Mouse (Mus musculus) C2C12 (cell line): ENCODE measurements around the gene Lrr1. TPM values are rescaled to one million over a fixed set of nuclear protein-coding genes. Genes with fewer than 3 reads are reported as not detected.

Experiments
- H3K27me3 ChIP-seq: one replicate; pipeline ENCODE4 v1.6.1; 2011; ENCODE audit not compliant: control insufficient read depth, insufficient read depth, insufficient read length
- H3K36me3 ChIP-seq: one replicate; pipeline ENCODE4 v1.6.1; 2011; ENCODE audit not compliant: control insufficient read depth, insufficient read depth
- H3K4me3 ChIP-seq: one replicate; pipeline ENCODE4 v1.5.1; 2011; ENCODE audit warnings: mild to moderate bottlenecking, control low read depth; ENCODE audit not compliant: poor library complexity, insufficient read depth, severe bottlenecking
- H3K79me2 ChIP-seq: one replicate; pipeline ENCODE4 v1.6.1; 2011; ENCODE audit not compliant: control insufficient read depth, insufficient read depth
- H3K79me3 ChIP-seq: one replicate; pipeline ENCODE4 v1.6.1; 2011; ENCODE audit warnings: low read depth, control low read depth
- H3ac ChIP-seq: one replicate; pipeline ENCODE3; 2011; ENCODE audit warnings: low read depth; ENCODE audit not compliant: control insufficient read depth, insufficient read length
- CEBPB ChIP-seq: IDR thresholded peaks from one replicate; pipeline ENCODE4 v1.6.1; 2011; ENCODE audit warnings: low read depth, mild to moderate bottlenecking, control low read depth, moderate library complexity
- CTCF ChIP-seq: IDR thresholded peaks from one replicate; pipeline ENCODE4 v1.5.1; 2011; ENCODE audit not compliant: control insufficient read depth, insufficient read depth, insufficient read length
- FOSL1 ChIP-seq: IDR thresholded peaks from one replicate; pipeline ENCODE4 v1.8.0; 2011; ENCODE audit warnings: mild to moderate bottlenecking, low read length; ENCODE audit not compliant: poor library complexity, insufficient read depth, severe bottlenecking
- MAX ChIP-seq: IDR thresholded peaks from one replicate; pipeline ENCODE4 v1.6.1; 2011; ENCODE audit warnings: mild to moderate bottlenecking, control low read depth
- MYOD1 ChIP-seq: IDR thresholded peaks from one replicate; pipeline ENCODE4 v1.6.1; 2011; ENCODE audit warnings: low read depth; ENCODE audit not compliant: control insufficient read depth, insufficient read length
- MYOG ChIP-seq: IDR thresholded peaks from one replicate; pipeline ENCODE4 v1.6.1; 2011; ENCODE audit not compliant: control insufficient read depth, insufficient read length; ENCODE audit errors: extremely low read depth
- USF1 ChIP-seq: IDR thresholded peaks from one replicate; pipeline ENCODE4 v1.6.1; 2011; ENCODE audit warnings: low read depth, mild to moderate bottlenecking, control low read depth, moderate library complexity
- polyA plus RNA-seq: library from polyadenylated mRNA; unstranded; fragments of >200 nt; fragmentation: generic; extraction: Trizol; gene quantifications from one replicate; pipeline ENCODE4 v1.2.1, GENCODE M21; 2012; ENCODE audit warnings: missing spikeins

Lrr1 gene
- polyA plus RNA-seq, 1 experiment: 30.4 TPM

DNA sequence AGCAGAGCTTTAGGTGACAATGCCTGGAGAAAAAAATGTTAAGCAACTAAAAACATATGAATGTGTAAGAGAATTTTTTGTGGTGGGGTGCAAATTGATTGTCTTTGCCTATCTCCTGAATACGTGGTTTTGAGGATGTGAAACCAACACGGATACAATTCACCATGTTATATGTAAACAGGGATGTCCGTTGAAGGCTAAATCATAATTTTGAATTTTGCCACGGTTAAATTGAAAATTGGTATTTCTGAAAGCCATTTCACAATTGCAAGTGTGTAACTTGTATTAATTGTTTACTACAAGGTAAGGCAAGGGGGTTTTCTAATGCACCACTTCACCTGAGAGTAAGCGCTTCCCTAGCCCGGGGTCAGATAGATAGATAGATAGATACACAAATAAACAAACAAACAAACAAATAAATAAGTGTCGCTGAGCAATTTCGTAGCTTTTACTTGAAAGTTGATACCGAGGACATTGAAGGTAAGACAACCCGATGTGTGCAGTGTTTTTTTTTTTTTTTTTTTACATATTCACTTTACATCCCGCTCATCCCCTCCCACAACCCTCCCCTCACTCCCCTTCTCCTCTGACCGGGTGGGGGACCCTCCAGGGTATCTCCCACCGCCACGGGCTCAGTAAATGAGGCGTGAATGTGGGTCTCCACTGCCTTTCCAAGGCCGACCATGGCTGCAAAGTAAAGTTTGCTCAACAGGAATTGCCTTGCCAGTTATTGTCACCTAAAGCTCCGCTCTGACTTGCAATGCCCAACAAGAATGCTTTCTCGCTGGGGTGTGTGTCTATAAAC, 756 bp upstream of the Lrr1 start:
- Histone ChIP-seq H3K79me2 (peaks cover 34% of the 10 kb centered on the region), H3K36me3 (peaks cover 5% of the 10 kb centered on the region), H3K27me3 (no peaks in the 10 kb centered on the region), H3K4me3 (peak overlapping the region; percentile 84), H3K79me3 (peaks cover 14% of the 10 kb centered on the region), H3ac (peak overlapping the region; percentile 74)
- no peak for TF ChIP-seq MAX
- no peak for TF ChIP-seq CTCF
- no peak for TF ChIP-seq CEBPB
- TF ChIP-seq MYOD1: no peak
- TF ChIP-seq MYOG: no peak
- TF ChIP-seq FOSL1: no peak
- TF ChIP-seq USF1: no peak

DNA sequence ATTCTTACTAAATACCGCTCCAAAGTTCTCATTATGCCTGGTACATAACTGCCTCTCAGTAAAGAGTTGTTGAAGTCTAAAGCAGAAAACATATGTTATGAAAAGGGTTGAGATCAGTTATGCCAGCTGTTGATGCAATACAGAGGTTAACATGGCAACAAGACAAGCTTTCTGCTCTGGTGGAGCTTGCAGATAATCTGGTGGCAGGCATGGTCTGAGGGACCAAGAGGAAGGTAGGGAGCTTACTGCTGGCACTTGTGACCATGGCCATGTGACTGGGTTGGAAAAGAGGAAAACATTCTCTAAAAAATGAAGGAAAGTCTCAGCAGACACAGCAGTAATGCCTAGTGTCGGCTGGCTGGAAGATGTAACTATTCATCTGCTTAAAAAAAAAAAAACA, 2.7 kb downstream of the Lrr1 start:
- Histone ChIP-seq H3K36me3 (peaks cover 38% of the 10 kb centered on the region), H3K79me3 (peaks cover 14% of the 10 kb centered on the region), H3ac (no peak overlapping the region), H3K79me2 (peaks cover 34% of the 10 kb centered on the region), H3K27me3 (no peaks in the 10 kb centered on the region), H3K4me3 (no peak overlapping the region)
- TF ChIP-seq MYOD1 (no peak), MYOG (no peak), CEBPB (no peak), USF1 (no peak), FOSL1 (no peak), MAX (no peak), CTCF (no peak)

DNA sequence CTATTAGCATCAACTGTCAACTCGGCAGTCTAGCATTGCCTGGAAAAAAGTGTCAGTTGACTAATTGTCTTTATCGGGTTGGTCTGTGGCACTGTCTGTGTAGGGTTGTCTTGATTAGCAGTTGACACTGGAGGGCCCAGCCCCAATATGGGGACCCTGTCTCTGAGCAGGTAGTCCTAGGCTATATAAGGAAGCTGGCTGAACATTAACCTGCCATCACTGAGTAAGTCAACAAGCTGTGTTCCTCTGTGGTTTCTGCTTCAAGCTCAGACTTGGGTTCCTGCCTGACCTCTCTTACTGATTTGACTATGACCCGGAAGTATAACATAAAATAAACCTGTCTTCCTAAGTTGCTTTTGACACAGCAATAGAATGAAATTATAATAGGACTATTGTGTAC, 7.4 kb downstream of the Lrr1 start:
- Histone ChIP-seq H3K79me3 (no peaks in the 10 kb centered on the region), H3K27me3 (no peaks in the 10 kb centered on the region), H3K4me3 (no peak overlapping the region), H3K36me3 (peaks cover 43% of the 10 kb centered on the region), H3ac (no peak overlapping the region), H3K79me2 (peaks cover 11% of the 10 kb centered on the region)
- TF ChIP-seq MAX (no peak), FOSL1 (no peak), MYOD1 (no peak), MYOG (no peak), CEBPB (no peak), USF1 (no peak), CTCF (no peak)

DNA sequence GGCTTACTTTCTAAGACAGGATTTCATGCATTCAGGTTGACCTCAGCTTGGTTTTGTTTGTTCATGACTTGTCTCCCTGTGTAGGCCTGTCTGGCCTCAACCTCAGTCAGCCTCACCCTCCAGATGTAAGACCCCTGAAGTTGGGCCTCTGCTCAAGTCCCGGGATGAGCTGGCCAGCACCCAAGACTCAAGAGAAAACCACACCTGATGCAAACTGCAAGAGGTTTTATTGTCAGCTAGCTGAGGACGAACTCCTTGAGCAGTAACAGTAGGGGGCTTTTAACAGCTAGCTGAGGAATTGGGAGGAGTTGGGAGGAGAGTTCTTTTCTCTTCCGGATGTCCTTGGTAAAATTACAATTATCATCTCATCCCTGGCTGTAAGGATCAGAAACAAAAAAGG, 8.9 kb downstream of the Lrr1 start:
- H3ac ChIP-seq: no peak overlapping the region
- peaks cover 5% of the 10 kb centered on the region for H3K79me2 ChIP-seq
- H3K27me3 ChIP-seq: no peaks in the 10 kb centered on the region
- TF ChIP-seq MYOG: no peak
- H3K79me3 ChIP-seq: peaks cover 2% of the 10 kb centered on the region
- H3K36me3 ChIP-seq: peaks cover 56% of the 10 kb centered on the region
- H3K4me3 ChIP-seq: no peak overlapping the region

DNA sequence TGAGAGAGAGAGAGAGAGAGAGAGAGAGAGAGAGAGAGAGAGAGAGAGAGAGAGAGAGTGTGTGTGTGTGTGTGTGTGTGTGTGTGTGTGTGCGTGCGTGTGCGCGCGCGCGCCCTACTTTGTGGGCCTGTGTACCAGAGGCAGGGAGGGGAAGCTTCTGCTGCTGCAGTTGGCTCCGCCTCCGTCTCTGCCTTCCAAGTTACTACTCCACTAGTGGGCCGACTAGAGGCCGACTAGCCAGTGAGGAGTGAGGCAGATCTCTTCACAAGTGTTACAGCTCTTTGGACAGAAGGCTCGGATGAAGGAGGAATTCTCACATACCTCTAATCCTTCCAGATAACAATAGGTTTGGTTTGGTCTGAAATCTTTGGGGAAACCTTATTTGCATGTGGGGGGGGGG, 10.8 kb downstream of the Lrr1 start:
- peaks cover 9% of the 10 kb centered on the region for H3K79me3 ChIP-seq
- no peak overlapping the region for H3ac ChIP-seq
- no peak for TF ChIP-seq MYOG
- TF ChIP-seq USF1: no peak
- TF ChIP-seq FOSL1: no peak
- TF ChIP-seq MYOD1: no peak
- no peak for TF ChIP-seq CTCF
- no peak for TF ChIP-seq CEBPB
- no peak for TF ChIP-seq MAX
- no peaks in the 10 kb centered on the region for H3K27me3 ChIP-seq
- H3K79me2 ChIP-seq: peaks cover 24% of the 10 kb centered on the region
- no peak overlapping the region for H3K4me3 ChIP-seq
- H3K36me3 ChIP-seq: peaks cover 39% of the 10 kb centered on the region

DNA sequence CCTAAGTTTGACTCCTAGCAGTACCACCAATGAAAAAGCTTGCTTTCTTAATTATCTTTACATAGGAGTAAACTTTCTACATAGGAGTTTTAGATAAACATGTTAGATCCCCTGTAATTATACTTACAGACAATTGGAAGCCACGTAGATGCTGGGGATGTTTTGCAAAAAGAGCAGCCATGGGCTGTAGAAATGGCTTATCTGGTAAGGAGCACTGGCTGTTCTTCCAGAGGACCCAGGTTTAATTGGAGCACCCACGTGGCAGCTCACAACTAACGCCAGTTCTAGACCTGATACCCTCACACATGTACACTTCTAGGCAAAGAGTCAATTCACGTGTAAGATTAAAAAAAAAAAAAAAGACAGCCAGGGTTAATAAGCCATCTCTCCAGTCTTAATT, 13.2 kb downstream of the Lrr1 start:
- no peak overlapping the region for H3K4me3 ChIP-seq
- H3K36me3 ChIP-seq: peaks cover 38% of the 10 kb centered on the region
- H3ac ChIP-seq: no peak overlapping the region
- H3K27me3 ChIP-seq: no peaks in the 10 kb centered on the region
- peaks cover 30% of the 10 kb centered on the region for H3K79me3 ChIP-seq
- TF ChIP-seq CEBPB: no peak
- peaks cover 48% of the 10 kb centered on the region for H3K79me2 ChIP-seq
